Comparison of ENCODE assay signal across 8 mouse cellular contexts in the genomic region with DNA sequence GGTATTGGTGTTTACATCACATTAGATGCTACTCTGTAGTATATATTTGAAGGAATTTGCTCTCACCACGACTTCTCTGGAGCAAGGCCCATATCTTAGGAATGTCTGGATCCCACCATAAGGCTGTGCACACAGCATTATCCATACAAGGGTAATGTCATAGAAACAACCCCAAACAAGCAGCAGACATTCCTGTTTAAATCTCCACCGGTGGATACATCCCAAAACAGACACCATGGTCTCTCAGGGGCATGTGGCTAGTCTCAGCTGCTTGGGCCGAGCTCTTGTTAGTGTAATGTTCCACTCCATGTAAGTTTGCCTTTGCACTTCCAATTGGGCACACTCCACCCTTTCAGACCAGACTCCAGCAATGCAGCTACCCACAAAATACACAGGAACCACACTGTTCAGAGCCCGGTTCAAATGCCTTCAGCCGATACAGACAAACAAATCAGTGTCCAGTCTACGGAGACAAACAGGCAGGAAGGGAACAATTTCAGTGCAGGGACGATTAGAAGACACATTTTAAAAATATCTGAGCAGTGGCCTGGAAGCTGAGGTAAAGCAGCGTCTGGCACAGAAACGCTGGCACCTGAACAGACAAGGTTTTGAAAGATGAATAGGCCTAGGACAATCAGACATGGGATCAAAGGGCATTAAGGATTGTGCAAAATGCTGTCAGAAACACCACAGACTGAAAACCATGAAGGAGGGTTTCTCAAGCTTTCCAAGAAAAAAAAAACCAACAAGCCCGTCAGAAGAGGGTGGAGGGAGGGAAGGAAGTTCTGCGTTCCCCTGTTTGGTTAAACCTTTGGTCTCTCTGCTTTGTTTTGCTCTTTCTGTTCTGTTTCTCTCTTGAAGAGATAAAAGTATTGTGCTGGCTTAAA. TPM values are rescaled to one million over a fixed set of nuclear protein-coding genes. Genes with fewer than 3 reads are reported as not detected.
DNase-seq lines count a peak whose midpoint lies in the region; ATAC-seq lines count a peak whose summit lies in the region.

No protein-coding gene starts in this region.

- 15% methylated on average over 11 of the region's 11 CpGs for WGBS in heart, embryonic 11.5 days (ENCODE audit: insufficient replicate concordance)
- WGBS in midbrain, embryonic 11.5 days: 26% methylated on average over 11 of the region's 11 CpGs

- H3K9me3 ChIP-seq in heart, embryonic 11.5 days (replicated peaks; ENCODE audit: control insufficient read depth, low read length): no peaks in the 10 kb centered on the region
- H3K9me3 ChIP-seq in midbrain, embryonic 11.5 days (ENCODE audit: control insufficient read depth, low read length): no peaks in the 10 kb centered on the region

- ATAC-seq in heart, embryonic 11.5 days (replicated peaks; ENCODE audit: insufficient number of reproducible peaks, low FRiP score, low TSS enrichment): no peak
- ATAC-seq in midbrain, embryonic 11.5 days (ENCODE audit: low FRiP score): no peak

- no peaks in the 10 kb centered on the region for H3K27me3 ChIP-seq in heart, embryonic 11.5 days (ENCODE audit: control insufficient read depth, insufficient read depth, low read length)
- H3K27me3 ChIP-seq in midbrain, embryonic 11.5 days (ENCODE audit: control insufficient read depth, insufficient read depth, low read length): no peaks in the 10 kb centered on the region

- peak overlapping the region; percentile 24; the same call in 1 of the 2 replicates for H3K27ac ChIP-seq in heart, embryonic 11.5 days (ENCODE audit: low read depth, low read length)
- H3K27ac ChIP-seq in midbrain, embryonic 11.5 days (ENCODE audit: low read depth, low read length): no peak overlapping the region

- DNase-seq in adrenal gland, postnatal 36 days: peak; percentile 25 to 39
- DNase-seq in adrenal gland, adult 18-20 months (ENCODE audit: low spot score in 2 of 2): no peak
- peak; percentile 18 to 23 for DNase-seq in cerebellum, postnatal 10 days
- DNase-seq in kidney, postnatal 4 days: peak; percentile 5 to 22
- DNase-seq in midbrain, embryonic 11.5 days (ENCODE audit: low spot score, missing footprints): peak; percentile 90
- no peak for DNase-seq in ovary, adult 18-20 months (ENCODE audit: low spot score)
- DNase-seq in thymus, postnatal 0 days (ENCODE audit: low spot score): no peak

- peak overlapping the region; percentile 86 for H3K4me3 ChIP-seq in heart, embryonic 11.5 days (ENCODE audit: low read depth, low read length)
- peak overlapping the region; percentile 76; the same call in 1 of the 2 replicates for H3K4me3 ChIP-seq in midbrain, embryonic 11.5 days (ENCODE audit: low read depth, low read length)

- H3K36me3 ChIP-seq in heart, embryonic 11.5 days (ENCODE audit: control insufficient read depth, insufficient read depth, low read length): no peaks in the 10 kb centered on the region
- no peaks in the 10 kb centered on the region for H3K36me3 ChIP-seq in midbrain, embryonic 11.5 days (ENCODE audit: control insufficient read depth, insufficient read depth, low read length)

- H3K4me2 ChIP-seq in heart, embryonic 11.5 days: peak overlapping the region; percentile 87
- peak overlapping the region; percentile 79 for H3K4me2 ChIP-seq in midbrain, embryonic 11.5 days

- 0 out of 2 replicates have a peak, but pooled peaks cover 9% of the 10 kb centered on the region for H3K4me1 ChIP-seq in heart, embryonic 11.5 days (ENCODE audit: control insufficient read depth, insufficient read depth, low read length)
- peaks cover 17% of the 10 kb centered on the region for H3K4me1 ChIP-seq in midbrain, embryonic 11.5 days (ENCODE audit: control insufficient read depth, insufficient read depth, low read length)

- peak overlapping the region; percentile 96 for H3K9ac ChIP-seq in heart, embryonic 11.5 days (ENCODE audit: low read depth, low read length)
- no peak overlapping the region; the same call in 1 of the 2 replicates for H3K9ac ChIP-seq in midbrain, embryonic 11.5 days (ENCODE audit: low read length)

RNA-seq across cellular contexts. Expression of a gene that starts 1.8 kb away (rescaled TPM):
- total RNA-seq in adrenal gland, postnatal 36 days (2021): 10 to 100 TPM in 1 of 2 experiments, 1 to 10 TPM in 1; 8.8 to 10.8 TPM
- total RNA-seq in adrenal gland, adult 18-20 months (2021): 10 to 100 TPM in 1 of 2 experiments, 1 to 10 TPM in 1; 8.7 to 10.1 TPM
- 1.3 and 1.6 TPM in 2 replicates for polyA plus RNA-seq in heart, embryonic 11.5 days (2014; fragmentation: Nextera tagmentation; extraction: Ambion mirVana)
- 1.4 TPM in 2 replicates for polyA plus RNA-seq in midbrain, embryonic 11.5 days (2014; fragmentation: Nextera tagmentation; extraction: Ambion mirVana)
- polyA plus RNA-seq in thymus, postnatal 0 days (2015; fragmentation: Nextera tagmentation; extraction: Ambion mirVana): 0.22 and 0.23 TPM in 2 replicates

Comparison
In these comparisons a context has a peak if more than half of its experiments do, and no peak if none do; other contexts are left out.
1. DNase-seq: peak in adrenal gland, postnatal 36 days (2 of 2), cerebellum, postnatal 10 days (2 of 2), kidney, postnatal 4 days (2 of 2) and midbrain, embryonic 11.5 days (single experiment); none in adrenal gland, adult 18-20 months (0 of 2), ovary, adult 18-20 months (single experiment) and thymus, postnatal 0 days (single experiment).